Mouse (Mus musculus): ENCODE measurements around the gene Uvrag. TPM values are rescaled to one million over a fixed set of nuclear protein-coding genes. Genes with fewer than 3 reads are reported as not detected.
A peak's percentile ranks its signal among the peaks of the same experiment; 100 is the strongest.

Gene Uvrag
- polyA plus RNA-seq, 1 experiment = 74.6 TPM

DNA sequence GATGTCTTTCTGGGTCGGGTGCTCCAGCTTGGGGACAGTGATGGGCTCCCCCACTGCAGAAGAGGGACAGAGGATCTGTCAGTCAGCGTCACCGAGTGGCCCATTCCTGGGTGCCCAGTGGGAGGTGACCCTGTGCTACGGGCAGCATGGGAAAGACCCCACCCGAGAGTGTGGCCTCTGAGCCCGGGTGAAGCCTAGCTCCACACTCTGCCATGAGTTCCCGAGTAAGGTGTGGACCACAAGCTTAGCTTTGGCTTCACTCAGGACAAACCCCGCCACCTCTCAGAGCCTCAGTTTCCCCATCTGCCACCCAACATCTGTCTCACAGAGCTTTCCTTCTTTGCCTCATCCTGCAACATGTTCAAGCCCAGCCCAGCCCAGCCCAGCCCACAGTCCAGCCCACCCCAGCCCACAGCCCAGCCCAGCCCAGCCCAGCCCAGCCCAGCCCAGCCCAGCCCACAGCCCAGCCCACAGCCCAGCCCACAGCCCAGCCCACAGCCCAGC lies 13.8 kb upstream of the Uvrag start:
- TF ChIP-seq POLR2A (IDR thresholded peaks at IDR 0.05; ENCODE audit: control insufficient read depth, extremely low read depth, insufficient read depth, low read length, poor library complexity) (no peak), CTCF (IDR thresholded peaks at IDR 0.05; ENCODE audit: borderline replicate concordance, control insufficient read depth, extremely low read depth, insufficient read depth, low read length, poor library complexity) (no peak)
- no peak for DNase-seq
- Histone ChIP-seq H3K27me3 (ENCODE audit: control insufficient read depth, insufficient read depth, low read length) (no peaks in the 10 kb centered on the region), H3K4me3 (ENCODE audit: control insufficient read depth, insufficient read depth, low read length) (no peak overlapping the region), H3K4me1 (replicated peaks; ENCODE audit: control insufficient read depth, insufficient read depth, low read length) (peaks cover 14% of the 10 kb centered on the region), H3K27ac (ENCODE audit: control insufficient read depth, insufficient read depth, low read length) (no peak overlapping the region), H3K36me3 (ENCODE audit: control insufficient read depth, insufficient read depth, low read length) (no peaks in the 10 kb centered on the region)
- WGBS = 61% methylated on average over 8 of the region's 8 CpGs

- TF ChIP-seq POLR2A (IDR thresholded peaks at IDR 0.05; ENCODE audit: control insufficient read depth, extremely low read depth, insufficient read depth, low read length, poor library complexity) (no peak), CTCF (IDR thresholded peaks at IDR 0.05; ENCODE audit: borderline replicate concordance, control insufficient read depth, extremely low read depth, insufficient read depth, low read length, poor library complexity) (no peak)
- WGBS = 25% methylated on average over 11 of the region's 11 CpGs
- no peak for DNase-seq
- Histone ChIP-seq H3K4me3 (ENCODE audit: control insufficient read depth, insufficient read depth, low read length) (no peak overlapping the region), H3K27ac (ENCODE audit: control insufficient read depth, insufficient read depth, low read length) (no peak overlapping the region), H3K36me3 (ENCODE audit: control insufficient read depth, insufficient read depth, low read length) (no peaks in the 10 kb centered on the region), H3K27me3 (ENCODE audit: control insufficient read depth, insufficient read depth, low read length) (no peaks in the 10 kb centered on the region), H3K4me1 (replicated peaks; ENCODE audit: control insufficient read depth, insufficient read depth, low read length) (peaks cover 14% of the 10 kb centered on the region)
Observed at GRCm38 (mm10) chr7:99153686-99154202, 12.8 kb upstream of the Uvrag start.

GRCm38 (mm10) chr7:99152756-99153155 lies 11.8 kb upstream of the Uvrag start:
- TF ChIP-seq POLR2A (IDR thresholded peaks at IDR 0.05; ENCODE audit: control insufficient read depth, extremely low read depth, insufficient read depth, low read length, poor library complexity) = no peak
- TF ChIP-seq CTCF (IDR thresholded peaks at IDR 0.05; ENCODE audit: borderline replicate concordance, control insufficient read depth, extremely low read depth, insufficient read depth, low read length, poor library complexity) = no peak
- H3K4me1 ChIP-seq (replicated peaks; ENCODE audit: control insufficient read depth, insufficient read depth, low read length) = peaks cover 14% of the 10 kb centered on the region
- no peak overlapping the region for H3K4me3 ChIP-seq (ENCODE audit: control insufficient read depth, insufficient read depth, low read length)
- no peak for DNase-seq
- no peak overlapping the region for H3K27ac ChIP-seq (ENCODE audit: control insufficient read depth, insufficient read depth, low read length)
- H3K27me3 ChIP-seq (ENCODE audit: control insufficient read depth, insufficient read depth, low read length) = no peaks in the 10 kb centered on the region
- WGBS = 37% methylated on average over 8 of the region's 8 CpGs
- no peaks in the 10 kb centered on the region for H3K36me3 ChIP-seq (ENCODE audit: control insufficient read depth, insufficient read depth, low read length)

- Histone ChIP-seq H3K4me1 (replicated peaks; ENCODE audit: control insufficient read depth, insufficient read depth, low read length) (peaks cover 25% of the 10 kb centered on the region), H3K27ac (ENCODE audit: control insufficient read depth, insufficient read depth, low read length) (no peak overlapping the region), H3K4me3 (ENCODE audit: control insufficient read depth, insufficient read depth, low read length) (no peak overlapping the region), H3K36me3 (ENCODE audit: control insufficient read depth, insufficient read depth, low read length) (no peaks in the 10 kb centered on the region), H3K27me3 (ENCODE audit: control insufficient read depth, insufficient read depth, low read length) (no peaks in the 10 kb centered on the region)
- peak; percentile 92 for DNase-seq
- WGBS = 2% methylated on average over 7 of the region's 7 CpGs
- no peak for TF ChIP-seq POLR2A (IDR thresholded peaks at IDR 0.05; ENCODE audit: control insufficient read depth, extremely low read depth, insufficient read depth, low read length, poor library complexity)
- TF ChIP-seq CTCF (IDR thresholded peaks at IDR 0.05; ENCODE audit: borderline replicate concordance, control insufficient read depth, extremely low read depth, insufficient read depth, low read length, poor library complexity) = peak; percentile 100
Observed at GRCm38 (mm10) chr7:99151342-99151741, 10.4 kb upstream of the Uvrag start.

- no peaks in the 10 kb centered on the region for H3K27me3 ChIP-seq (ENCODE audit: control insufficient read depth, insufficient read depth, low read length)
- no peak overlapping the region for H3K27ac ChIP-seq (ENCODE audit: control insufficient read depth, insufficient read depth, low read length)
- no peaks in the 10 kb centered on the region for H3K36me3 ChIP-seq (ENCODE audit: control insufficient read depth, insufficient read depth, low read length)
- no peak overlapping the region for H3K4me3 ChIP-seq (ENCODE audit: control insufficient read depth, insufficient read depth, low read length)
- TF ChIP-seq POLR2A (IDR thresholded peaks at IDR 0.05; ENCODE audit: control insufficient read depth, extremely low read depth, insufficient read depth, low read length, poor library complexity) (no peak), CTCF (IDR thresholded peaks at IDR 0.05; ENCODE audit: borderline replicate concordance, control insufficient read depth, extremely low read depth, insufficient read depth, low read length, poor library complexity) (no peak)
- 21% methylated on average over 1 of the region's 1 CpGs for WGBS
- H3K4me1 ChIP-seq (replicated peaks; ENCODE audit: control insufficient read depth, insufficient read depth, low read length) = peaks cover 32% of the 10 kb centered on the region
- DNase-seq = no peak
Observed at GRCm38 (mm10) chr7:99149017-99149416, 8.1 kb upstream of the Uvrag start.

GRCm38 (mm10) chr7:99147494-99147893 lies 6.6 kb upstream of the Uvrag start:
- H3K4me3 ChIP-seq (ENCODE audit: control insufficient read depth, insufficient read depth, low read length) = no peak overlapping the region
- H3K27ac ChIP-seq (ENCODE audit: control insufficient read depth, insufficient read depth, low read length) = peak overlapping the region; percentile 55; the same call in 1 of the 2 replicates
- no peak for DNase-seq
- WGBS = 80% methylated on average over 7 of the region's 7 CpGs
- TF ChIP-seq CTCF (IDR thresholded peaks at IDR 0.05; ENCODE audit: borderline replicate concordance, control insufficient read depth, extremely low read depth, insufficient read depth, low read length, poor library complexity) = no peak
- TF ChIP-seq POLR2A (IDR thresholded peaks at IDR 0.05; ENCODE audit: control insufficient read depth, extremely low read depth, insufficient read depth, low read length, poor library complexity) = no peak
- H3K27me3 ChIP-seq (ENCODE audit: control insufficient read depth, insufficient read depth, low read length) = no peaks in the 10 kb centered on the region
- peaks cover 23% of the 10 kb centered on the region for H3K4me1 ChIP-seq (replicated peaks; ENCODE audit: control insufficient read depth, insufficient read depth, low read length)
- no peaks in the 10 kb centered on the region for H3K36me3 ChIP-seq (ENCODE audit: control insufficient read depth, insufficient read depth, low read length)

DNA sequence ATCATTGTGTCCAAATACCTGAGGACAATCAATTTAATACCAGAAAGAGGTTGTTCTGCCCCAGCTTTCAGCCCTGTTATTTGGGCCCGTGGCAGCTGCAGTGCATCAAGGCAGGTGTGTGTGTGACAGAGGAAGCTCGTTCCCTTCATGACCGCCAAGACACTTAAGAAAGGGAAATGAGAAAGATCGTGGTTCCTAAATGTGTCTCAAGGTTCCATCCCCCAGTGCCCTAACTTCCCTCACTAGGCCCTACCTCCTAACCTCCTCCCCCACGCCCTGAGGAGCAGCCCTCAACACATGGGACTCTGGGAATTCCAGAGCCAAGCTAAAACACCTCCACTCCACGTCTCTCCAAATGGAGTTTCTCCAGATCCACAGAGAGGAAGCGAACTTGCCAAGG lies 6.0 kb upstream of the Uvrag start:
- 24% methylated on average over 7 of the region's 7 CpGs for WGBS
- Histone ChIP-seq H3K36me3 (ENCODE audit: control insufficient read depth, insufficient read depth, low read length) (no peaks in the 10 kb centered on the region), H3K27me3 (ENCODE audit: control insufficient read depth, insufficient read depth, low read length) (no peaks in the 10 kb centered on the region), H3K4me1 (replicated peaks; ENCODE audit: control insufficient read depth, insufficient read depth, low read length) (peaks cover 20% of the 10 kb centered on the region), H3K27ac (ENCODE audit: control insufficient read depth, insufficient read depth, low read length) (peak overlapping the region; percentile 55), H3K4me3 (ENCODE audit: control insufficient read depth, insufficient read depth, low read length) (no peak overlapping the region)
- DNase-seq = peak; percentile 21
- TF ChIP-seq CTCF (IDR thresholded peaks at IDR 0.05; ENCODE audit: borderline replicate concordance, control insufficient read depth, extremely low read depth, insufficient read depth, low read length, poor library complexity) = no peak
- no peak for TF ChIP-seq POLR2A (IDR thresholded peaks at IDR 0.05; ENCODE audit: control insufficient read depth, extremely low read depth, insufficient read depth, low read length, poor library complexity)

Data from thymus, adult 2 months (tissue).